Mouse (Mus musculus) myocyte (in vitro differentiated cells): ENCODE measurements around the gene 9230102O04Rik. TPM values are rescaled to one million over a fixed set of nuclear protein-coding genes. Genes with fewer than 3 reads are reported as not detected.
A peak's percentile ranks its signal among the peaks of the same experiment; 100 is the strongest.

ENCODE experiments used
- H3K27me3 ChIP-seq: one replicate; pipeline ENCODE4 v1.6.1; 2011; ENCODE audit not compliant: control insufficient read depth, insufficient read depth, insufficient read length
- H3K36me3 ChIP-seq: one replicate; pipeline ENCODE4 v1.6.1; 2011; ENCODE audit not compliant: control insufficient read depth, insufficient read depth
- H3K4me2 ChIP-seq: one replicate; pipeline ENCODE4 v1.6.1; 2011; ENCODE audit warnings: low read depth, control low read depth
- H3K4me3 ChIP-seq: one replicate; pipeline ENCODE4 v1.5.1; 2011; ENCODE audit warnings: mild to moderate bottlenecking, control low read depth, moderate library complexity
- H3K79me2 ChIP-seq: one replicate; pipeline ENCODE4 v1.6.1; 2011; ENCODE audit not compliant: control insufficient read depth, insufficient read depth
- H3ac ChIP-seq: one replicate; pipeline ENCODE4 v1.6.1; 2011; ENCODE audit not compliant: control insufficient read depth, insufficient read length
- CEBPB ChIP-seq: IDR thresholded peaks from 2 replicates; pipeline ENCODE4 v1.6.1; 2011; ENCODE audit warnings: mild to moderate bottlenecking, moderate library complexity; ENCODE audit not compliant: poor library complexity, insufficient read depth, severe bottlenecking
- E2F4 ChIP-seq: IDR thresholded peaks from one replicate; pipeline ENCODE4 v1.6.1; 2011; ENCODE audit warnings: mild to moderate bottlenecking, control low read depth, moderate library complexity; ENCODE audit not compliant: insufficient read depth
- MAX ChIP-seq: IDR thresholded peaks from one replicate; pipeline ENCODE4 v1.6.1; 2011; ENCODE audit warnings: low read depth, mild to moderate bottlenecking, control low read depth
- MYOD1 ChIP-seq, 3 experiments: IDR thresholded peaks; one replicate each; pipeline ENCODE4 v1.6.1; 2011; ENCODE audit warnings: control low read depth in 2 of 3, low read depth in 2 of 3, mild to moderate bottlenecking in 2 of 3, moderate library complexity in 1 of 3; ENCODE audit not compliant: insufficient read length in 2 of 3, control insufficient read depth in 1 of 3
- MYOG ChIP-seq, 3 experiments: IDR thresholded peaks; one replicate each; pipeline ENCODE4 v1.6.1; 2011; ENCODE audit warnings: control low read depth in 2 of 3, low read depth in 2 of 3, mild to moderate bottlenecking in 2 of 3; ENCODE audit not compliant: insufficient read length in 2 of 3, control insufficient read depth in 1 of 3, insufficient read depth in 1 of 3
- POLR2A ChIP-seq: IDR thresholded peaks from one replicate; pipeline ENCODE4 v1.6.1; 2011; ENCODE audit warnings: low read depth, mild to moderate bottlenecking, control low read depth, moderate library complexity; ENCODE audit not compliant: insufficient read length
- POLR2AphosphoS2 ChIP-seq: IDR thresholded peaks from one replicate; pipeline ENCODE4 v1.6.1; 2011; ENCODE audit warnings: low read depth, control low read depth; ENCODE audit not compliant: insufficient read length
- REST ChIP-seq: IDR thresholded peaks from one replicate; pipeline ENCODE4 v1.6.1; 2011; ENCODE audit warnings: mild to moderate bottlenecking, control low read depth, moderate library complexity; ENCODE audit not compliant: insufficient read depth, insufficient read length
- SRF ChIP-seq: IDR thresholded peaks from one replicate; pipeline ENCODE4 v1.6.1; 2011; ENCODE audit warnings: low read depth; ENCODE audit not compliant: control insufficient read depth, insufficient read length
- TCF12 ChIP-seq: IDR thresholded peaks from one replicate; pipeline ENCODE4 v1.6.1; 2011; ENCODE audit warnings: mild to moderate bottlenecking, control low read depth; ENCODE audit not compliant: poor library complexity, insufficient read depth, severe bottlenecking
- TCF3 ChIP-seq: IDR thresholded peaks from one replicate; pipeline ENCODE4 v1.6.1; 2011; ENCODE audit warnings: low read depth, control low read depth; ENCODE audit not compliant: insufficient read length
- USF1 ChIP-seq: IDR thresholded peaks from one replicate; pipeline ENCODE4 v1.6.1; 2011; ENCODE audit warnings: low read depth, mild to moderate bottlenecking, control low read depth, moderate library complexity
- polyA plus RNA-seq: library from polyadenylated mRNA; unstranded; fragments of >200 nt; fragmentation: generic; extraction: Trizol; gene quantifications from one replicate; pipeline ENCODE4 v1.2.1, GENCODE M21; 2012; ENCODE audit warnings: missing spikeins

9230102O04Rik gene
- polyA plus RNA-seq, result not detected

DNA sequence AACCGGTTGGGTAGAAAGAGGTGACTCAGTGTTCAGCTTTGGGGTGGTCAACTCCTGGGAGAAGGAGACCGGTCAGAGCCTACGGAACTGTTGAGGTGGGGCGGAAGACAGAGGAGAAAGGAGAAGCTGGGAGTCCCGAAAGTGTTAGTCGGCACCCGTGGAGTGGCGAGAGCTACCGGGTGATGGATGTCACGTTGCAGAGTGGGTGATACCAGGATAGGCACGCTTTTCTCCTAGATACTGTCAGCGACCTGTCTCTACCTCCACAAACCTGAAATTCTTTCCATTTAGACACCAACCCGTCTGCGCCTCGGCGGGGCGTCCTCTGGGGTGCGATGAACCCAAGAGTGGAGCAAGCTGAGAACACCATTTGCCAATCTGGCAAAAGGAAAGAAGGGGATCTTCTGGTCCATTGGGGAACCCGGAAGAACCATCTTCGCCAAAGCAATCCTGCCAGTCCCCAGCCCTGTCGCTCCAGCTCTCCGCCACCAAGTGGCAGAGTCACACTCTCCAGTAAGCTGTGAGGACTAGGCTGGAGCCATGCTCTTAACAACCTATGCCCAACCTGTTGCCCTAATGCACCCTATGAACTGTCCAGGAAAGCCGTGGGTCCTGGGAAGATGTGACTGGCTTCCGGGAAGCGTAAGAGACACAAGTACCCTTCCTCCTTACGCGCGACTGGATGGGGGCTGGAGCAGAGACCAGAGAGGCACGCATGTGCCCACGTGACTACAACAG lies at the start of gene 9230102O04Rik:
Gene 9230102O04Rik (minus strand): TSS at position 628 of the 738 bp plus-strand sequence.
- H3ac ChIP-seq, result no peak within 1 kb of the TSS
- H3K4me3 ChIP-seq, result no peak within 1 kb of the TSS
- no peaks in the 10 kb centered on the region for H3K36me3 ChIP-seq
- H3K4me2 ChIP-seq, result peak within 1 kb of the TSS; percentile 24
- H3K79me2 ChIP-seq, result no peaks in the 10 kb centered on the region
- TF ChIP-seq REST, result no peak
- no peaks in the 10 kb centered on the region for H3K27me3 ChIP-seq

DNA sequence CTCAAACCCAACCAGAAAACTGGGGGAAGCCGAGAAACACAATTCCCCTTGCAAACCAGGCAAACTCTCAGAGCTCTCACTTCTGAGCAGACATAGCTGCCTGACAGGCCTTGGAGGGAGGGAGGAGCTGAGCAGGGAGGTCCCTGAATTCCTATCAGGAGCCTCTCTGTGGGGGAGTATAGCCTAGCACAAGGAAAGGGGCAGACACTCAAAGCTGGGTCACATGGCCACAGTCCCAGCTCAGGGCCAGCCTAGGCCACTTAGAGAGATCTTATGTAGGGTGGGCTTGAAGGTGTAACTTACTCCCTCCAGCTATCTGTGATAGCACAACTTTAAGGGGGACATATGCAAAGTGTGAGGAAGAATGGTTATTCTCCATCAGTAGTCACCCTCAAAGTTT lies 46.6 kb upstream of the 9230102O04Rik start:
- Histone ChIP-seq H3K27me3 (no peaks in the 10 kb centered on the region), H3K4me3 (no peak overlapping the region), H3K79me2 (no peaks in the 10 kb centered on the region), H3K4me2 (no peak overlapping the region), H3ac (no peak overlapping the region), H3K36me3 (no peaks in the 10 kb centered on the region)
- TF ChIP-seq TCF12, result no peak
- no peak for TF ChIP-seq SRF
- no peak for TF ChIP-seq POLR2A
- TF ChIP-seq USF1, result no peak
- no peak for TF ChIP-seq MYOD1 (IDR thresholded peaks at IDR 0.05; ENCODE audit: control insufficient read depth in 1 of 3, insufficient read length in 2 of 3, low read depth in 2 of 3)
- TF ChIP-seq CEBPB, result no peak
- no peak for TF ChIP-seq MYOG (IDR thresholded peaks at IDR 0.05; ENCODE audit: control insufficient read depth in 1 of 3, insufficient read depth in 1 of 3, insufficient read length in 2 of 3, low read depth in 2 of 3)

DNA sequence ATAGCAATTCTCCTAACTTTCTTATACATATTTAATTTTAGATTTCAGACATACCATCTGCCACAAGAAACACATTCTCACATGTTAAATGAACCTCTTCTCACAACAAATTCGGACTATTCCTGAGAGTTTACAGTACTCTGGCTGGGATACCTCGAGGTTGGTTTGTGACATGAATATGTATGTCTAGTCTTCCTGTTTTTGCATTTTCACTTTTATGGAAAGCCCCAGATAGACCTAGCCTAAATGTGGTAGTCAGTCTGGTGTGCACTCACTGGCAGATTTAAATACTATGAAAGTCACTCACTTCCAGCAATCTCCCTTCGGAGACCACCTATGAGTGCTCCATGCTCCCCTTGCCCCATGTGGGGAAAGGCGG lies 37.6 kb upstream of the 9230102O04Rik start:
- Histone ChIP-seq H3K4me2 (no peak overlapping the region), H3K27me3 (no peaks in the 10 kb centered on the region), H3K4me3 (no peak overlapping the region), H3ac (no peak overlapping the region), H3K79me2 (no peaks in the 10 kb centered on the region), H3K36me3 (peaks cover 9% of the 10 kb centered on the region)
- TF ChIP-seq POLR2A (no peak), E2F4 (no peak), CEBPB (no peak)

DNA sequence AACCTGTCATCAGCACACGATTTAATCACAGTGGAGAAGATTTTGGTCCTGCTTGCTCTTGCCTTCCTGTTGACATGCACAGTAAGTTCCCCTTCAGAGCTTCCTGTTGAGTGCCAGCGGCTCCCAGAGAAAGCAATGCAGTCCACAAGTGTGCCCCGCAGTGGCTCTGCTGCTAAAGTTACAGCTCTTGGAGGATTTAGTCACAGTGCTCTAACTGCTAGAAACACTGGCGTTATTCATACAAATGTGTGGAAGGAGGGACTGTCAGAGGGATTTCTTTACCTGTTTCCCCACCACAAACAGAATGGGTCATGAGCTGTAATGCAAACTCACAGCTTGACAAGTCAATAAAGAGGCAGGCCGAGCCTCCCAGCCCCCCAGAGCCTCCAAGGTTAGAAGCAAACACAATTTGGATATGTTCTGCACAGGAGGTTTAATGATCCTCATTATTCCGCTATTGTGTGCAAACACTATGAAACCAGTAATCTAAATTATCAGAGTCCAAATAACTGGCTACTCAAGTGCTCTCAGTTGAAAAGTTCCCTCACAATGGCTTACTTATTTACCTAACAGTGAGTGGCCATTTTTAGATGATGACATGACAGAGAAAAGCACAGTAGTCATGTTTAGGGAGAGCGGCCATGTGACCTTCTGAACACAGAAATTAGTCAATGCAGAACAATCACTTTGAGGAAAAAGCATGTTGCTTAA lies 37.0 kb upstream of the 9230102O04Rik start:
- H3K4me2 ChIP-seq, result no peak overlapping the region

DNA sequence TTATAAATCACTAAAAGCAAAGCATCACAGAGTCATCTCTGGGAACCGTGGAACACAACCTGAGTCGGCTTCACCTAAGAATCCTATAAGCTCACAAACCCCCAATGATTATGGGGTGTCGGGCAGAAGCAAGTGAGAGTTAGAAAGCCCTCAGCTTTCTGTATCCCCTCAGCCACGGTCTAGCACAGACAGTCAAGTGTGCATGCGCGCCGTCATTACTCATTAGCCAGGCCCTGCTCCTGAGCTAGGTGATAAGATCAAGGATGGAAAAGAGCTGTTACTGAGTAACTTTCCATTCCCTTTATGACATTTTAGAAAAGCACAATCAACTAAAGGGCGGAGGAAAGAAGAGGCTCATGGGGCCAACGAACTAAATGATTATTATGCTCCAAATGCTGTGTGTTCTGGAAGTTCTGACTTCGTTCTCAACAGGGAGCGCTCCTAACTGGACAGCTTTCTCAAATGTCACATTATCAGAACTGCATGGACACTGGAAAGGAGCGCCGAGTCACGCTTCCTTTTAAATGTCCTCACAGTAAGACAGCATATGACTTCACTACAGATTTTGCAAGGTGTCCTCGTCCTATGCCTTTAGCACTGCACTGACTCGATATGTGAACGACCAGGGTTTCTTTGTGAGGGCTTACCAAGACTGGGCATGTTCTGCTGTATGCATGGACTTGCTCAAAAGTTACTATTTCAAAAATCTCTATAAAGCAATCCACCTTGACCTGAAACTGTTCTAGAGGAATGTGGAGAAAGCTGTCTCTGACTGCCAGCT lies 29.5 kb upstream of the 9230102O04Rik start:
- H3K4me2 ChIP-seq, result no peak overlapping the region
- no peaks in the 10 kb centered on the region for H3K27me3 ChIP-seq
- no peaks in the 10 kb centered on the region for H3K79me2 ChIP-seq
- TF ChIP-seq MYOG (IDR thresholded peaks at IDR 0.05; ENCODE audit: control insufficient read depth in 1 of 3, insufficient read depth in 1 of 3, insufficient read length in 2 of 3, low read depth in 2 of 3) (no peak), TCF12 (no peak), REST (no peak), USF1 (no peak), MAX (no peak), POLR2AphosphoS2 (no peak), MYOD1 (IDR thresholded peaks at IDR 0.05; ENCODE audit: control insufficient read depth in 1 of 3, insufficient read length in 2 of 3, low read depth in 2 of 3) (no peak), SRF (no peak), TCF3 (no peak), CEBPB (no peak), POLR2A (no peak), E2F4 (no peak)
- no peak overlapping the region for H3K4me3 ChIP-seq
- no peaks in the 10 kb centered on the region for H3K36me3 ChIP-seq
- H3ac ChIP-seq, result no peak overlapping the region

More for the DNA sequence above, 37.0 kb upstream of the 9230102O04Rik start:
- no peak for TF ChIP-seq REST
- no peak for TF ChIP-seq POLR2A
- TF ChIP-seq E2F4, result no peak
- no peak for TF ChIP-seq TCF3
- TF ChIP-seq MYOG (IDR thresholded peaks at IDR 0.05; ENCODE audit: control insufficient read depth in 1 of 3, insufficient read depth in 1 of 3, insufficient read length in 2 of 3, low read depth in 2 of 3), result no peak
- no peak for TF ChIP-seq CEBPB
- TF ChIP-seq MYOD1 (IDR thresholded peaks at IDR 0.05; ENCODE audit: control insufficient read depth in 1 of 3, insufficient read length in 2 of 3, low read depth in 2 of 3), result no peak
- TF ChIP-seq POLR2AphosphoS2, result no peak
- no peak for TF ChIP-seq SRF
- Histone ChIP-seq H3K27me3 (no peaks in the 10 kb centered on the region), H3ac (no peak overlapping the region), H3K79me2 (no peaks in the 10 kb centered on the region), H3K4me3 (no peak overlapping the region), H3K36me3 (peaks cover 9% of the 10 kb centered on the region)
